Mouse (Mus musculus) CH12.LX (cell line): Measurements from ENCODE around the gene Gins1. TPM values are rescaled to one million over a fixed set of nuclear protein-coding genes. Genes with fewer than 3 reads are reported as not detected.
A peak's percentile ranks its signal among the peaks of the same experiment; 100 is the strongest.

ENCODE experiments used
- DNase-seq: peaks from one replicate; pipeline ENCODE4 v3.0.0-alpha.2; 2013; ENCODE audit errors: extremely low read depth
- H3K27ac ChIP-seq: 2 replicates; pipeline ENCODE4 v1.5.1; 2012; ENCODE audit warnings: low read depth, mild to moderate bottlenecking, control low read depth, moderate library complexity; ENCODE audit not compliant: insufficient read depth
- H3K27me3 ChIP-seq: replicated peaks from 2 replicates; pipeline ENCODE3; 2012; ENCODE audit warnings: inconsistent platforms
- H3K36me3 ChIP-seq, 2 experiments: replicated peaks in 1 of 2; 2 replicates each; pipeline versions ENCODE3 to v1.6.1; 2012; ENCODE audit warnings: inconsistent platforms in 1 of 2, low read length in 1 of 2, mild to moderate bottlenecking in 1 of 2, mixed read lengths in 1 of 2, moderate library complexity in 1 of 2; ENCODE audit not compliant: control insufficient read depth in 1 of 2, insufficient read depth in 1 of 2
- H3K4me1 ChIP-seq, 2 experiments: 2 replicates each; pipeline ENCODE4 v1.6.1; 2012; ENCODE audit warnings: inconsistent platforms in 1 of 2, moderate library complexity in 1 of 2; ENCODE audit not compliant: insufficient read depth in 2 of 2, control insufficient read depth in 1 of 2
- H3K4me2 ChIP-seq: 2 replicates; pipeline ENCODE4 v1.6.1; 2012; ENCODE audit warnings: low read depth, mild to moderate bottlenecking, control low read depth; ENCODE audit not compliant: poor library complexity, insufficient read depth, severe bottlenecking
- H3K4me3 ChIP-seq, 3 experiments: fragments of 150-350 bp in 1 of 3; sonication (generic) in 1 of 3; replicated peaks in 1 of 3; 2 replicates each; pipeline versions ENCODE3 to v1.5.1; 2011 to 2012; ENCODE audit warnings: low read depth in 2 of 3, low read length in 2 of 3, mild to moderate bottlenecking in 2 of 3, moderate library complexity in 2 of 3, control low read depth in 1 of 3, improper control_type of control experiment in 1 of 3, inconsistent platforms in 1 of 3, mixed read lengths in 1 of 3; ENCODE audit not compliant: poor library complexity in 1 of 3
- H3K79me2 ChIP-seq: replicated peaks from 2 replicates; pipeline ENCODE4 v1.6.1; 2012; ENCODE audit warnings: mild to moderate bottlenecking, moderate library complexity; ENCODE audit not compliant: control insufficient read depth, poor library complexity, insufficient read depth, severe bottlenecking; ENCODE audit errors: extremely low read depth
- H3K9ac ChIP-seq: 2 replicates; pipeline ENCODE4 v1.6.1; 2012; ENCODE audit warnings: low read depth, mild to moderate bottlenecking, control low read depth, moderate library complexity; ENCODE audit not compliant: insufficient read depth
- H3K9me3 ChIP-seq: replicated peaks from 2 replicates; pipeline ENCODE3; 2012; ENCODE audit warnings: low read length, inconsistent platforms, mixed read lengths
- BHLHE40 ChIP-seq: IDR thresholded peaks from 2 replicates; pipeline ENCODE4 v1.6.1; 2011; ENCODE audit warnings: mild to moderate bottlenecking, low read depth, low read length, improper control_type of control experiment
- CHD1 ChIP-seq: IDR thresholded peaks from 2 replicates; pipeline ENCODE4 v1.6.1; 2012; ENCODE audit warnings: low read depth, low read length, improper control_type of control experiment, inconsistent platforms
- CHD2 ChIP-seq: IDR thresholded peaks from 2 replicates; pipeline ENCODE4 v1.6.1; 2011; ENCODE audit warnings: low read length, improper control_type of control experiment
- ELF1 ChIP-seq: IDR thresholded peaks from 2 replicates; pipeline ENCODE4 v1.6.1; 2014; ENCODE audit warnings: low read depth, mild to moderate bottlenecking, inconsistent platforms, low read length, improper control_type of control experiment
- EP300 ChIP-seq: IDR thresholded peaks from 2 replicates; pipeline ENCODE4 v1.6.1; 2011; ENCODE audit warnings: low read length, improper control_type of control experiment
- GABPA ChIP-seq: IDR thresholded peaks from 2 replicates; pipeline ENCODE4 v1.6.1; 2012; ENCODE audit warnings: low read depth, low read length, improper control_type of control experiment, inconsistent platforms; ENCODE audit not compliant: insufficient replicate concordance
- HCFC1 ChIP-seq: IDR thresholded peaks from 2 replicates; pipeline ENCODE4 v1.6.1; 2012; ENCODE audit warnings: low read depth, mild to moderate bottlenecking, inconsistent platforms, low read length, improper control_type of control experiment
- IRF4 ChIP-seq: IDR thresholded peaks from 2 replicates; pipeline ENCODE4 v1.6.1; 2014; ENCODE audit warnings: low read depth, mild to moderate bottlenecking, inconsistent platforms, low read length, improper control_type of control experiment
- JUN ChIP-seq: IDR thresholded peaks from 2 replicates; pipeline ENCODE4 v1.6.1; 2011; ENCODE audit warnings: low read depth, mild to moderate bottlenecking, low read length, improper control_type of control experiment, moderate library complexity; ENCODE audit not compliant: insufficient read depth
- JUND ChIP-seq: conservative IDR thresholded peaks from 2 replicates; pipeline ENCODE4 v1.6.1; 2011; ENCODE audit warnings: low read depth, low read length, improper control_type of control experiment
- KAT2A ChIP-seq: IDR thresholded peaks from 2 replicates; pipeline ENCODE4 v1.6.1; 2012; ENCODE audit warnings: low read length, improper control_type of control experiment, inconsistent platforms; ENCODE audit not compliant: insufficient replicate concordance
- MAFK ChIP-seq: IDR thresholded peaks from 2 replicates; pipeline ENCODE4 v1.6.1; 2011; ENCODE audit warnings: low read length, improper control_type of control experiment; ENCODE audit not compliant: insufficient replicate concordance
- MAX ChIP-seq: IDR thresholded peaks from 2 replicates; pipeline ENCODE4 v1.6.1; 2011; ENCODE audit warnings: low read length, improper control_type of control experiment
- MAZ ChIP-seq: IDR thresholded peaks from 2 replicates; pipeline ENCODE4 v1.6.1; 2012; ENCODE audit warnings: low read depth, mild to moderate bottlenecking, inconsistent platforms, low read length, improper control_type of control experiment, moderate library complexity
- MXI1 ChIP-seq: IDR thresholded peaks from 2 replicates; pipeline ENCODE4 v1.6.1; 2011; ENCODE audit warnings: mild to moderate bottlenecking, low read depth, low read length, improper control_type of control experiment
- NELFE ChIP-seq: IDR thresholded peaks from 2 replicates; pipeline ENCODE4 v1.6.1; 2011; ENCODE audit warnings: low read depth, low read length, improper control_type of control experiment
- NRF1 ChIP-seq: IDR thresholded peaks from 2 replicates; pipeline ENCODE4 v1.6.1; 2014; ENCODE audit warnings: low read depth, mild to moderate bottlenecking, inconsistent platforms, low read length, improper control_type of control experiment, moderate library complexity
- PAX5 ChIP-seq: IDR thresholded peaks from 2 replicates; pipeline ENCODE4 v1.6.1; 2012; ENCODE audit warnings: low read length, inconsistent platforms, mixed read lengths
- POLR2A ChIP-seq: IDR thresholded peaks from 2 replicates; pipeline ENCODE4 v1.6.1; 2011; ENCODE audit warnings: low read depth, mild to moderate bottlenecking, improper control_type of control experiment, low read length
- POLR2AphosphoS2 ChIP-seq: IDR thresholded peaks from 2 replicates; pipeline ENCODE4 v1.6.1; 2011; ENCODE audit warnings: low read depth, low read length, improper control_type of control experiment
- RAD21 ChIP-seq: IDR thresholded peaks from 2 replicates; pipeline ENCODE4 v1.6.1; 2011; ENCODE audit warnings: low read depth, mild to moderate bottlenecking, low read length, improper control_type of control experiment, moderate library complexity
- RCOR1 ChIP-seq: conservative IDR thresholded peaks from 2 replicates; pipeline ENCODE4 v1.6.1; 2012; ENCODE audit warnings: low read depth, mild to moderate bottlenecking, inconsistent platforms, low read length, improper control_type of control experiment
- TBP ChIP-seq: conservative IDR thresholded peaks from 2 replicates; pipeline ENCODE4 v1.6.1; 2011; ENCODE audit warnings: low read depth, low read length, improper control_type of control experiment
- TCF12 ChIP-seq: IDR thresholded peaks from 2 replicates; pipeline ENCODE4 v1.6.1; 2014; ENCODE audit warnings: low read depth, mild to moderate bottlenecking, inconsistent platforms, low read length, improper control_type of control experiment
- USF1 ChIP-seq: IDR thresholded peaks from 2 replicates; pipeline ENCODE4 v1.6.1; 2014; ENCODE audit warnings: low read depth, mild to moderate bottlenecking, inconsistent platforms, low read length, improper control_type of control experiment
- ZKSCAN1 ChIP-seq: IDR thresholded peaks from 2 replicates; pipeline ENCODE4 v1.6.1; 2012; ENCODE audit warnings: low read depth, inconsistent platforms, low read length, improper control_type of control experiment, borderline replicate concordance
- ZMIZ1 ChIP-seq: IDR thresholded peaks from 2 replicates; pipeline ENCODE4 v1.6.1; 2012; ENCODE audit warnings: low read depth, mild to moderate bottlenecking, inconsistent platforms, low read length, improper control_type of control experiment
- ZNF384 ChIP-seq: IDR thresholded peaks from 2 replicates; pipeline ENCODE4 v1.6.1; 2012; ENCODE audit warnings: low read depth, low read length, improper control_type of control experiment, inconsistent platforms
- dilution Hi-C: fragments of 300-500 bp; cut with MboI; formaldehyde crosslinking; loops from 2 replicates; pipeline ENCODE4 v1.14.3; 2020; ENCODE audit warnings: low sequenced_read_pairs; ENCODE audit not compliant: extremely low pct_unique_long_range_greater_than_20kb, extremely low pct_ligation_motif_present
- in situ Hi-C: fragments of 300-500 bp; cut with MboI; formaldehyde crosslinking; loops from 3 replicates; pipeline ENCODE4 v1.14.3; 2019; ENCODE audit warnings: low sequenced_read_pairs, low pct_ligation_motif_present, low pct_unique_long_range_greater_than_20kb, mixed read lengths
- polyA plus RNA-seq: library from polyadenylated mRNA; unstranded; fragments of >175 nt; gene quantifications from 2 replicates; pipeline ENCODE4 v1.2.1, GENCODE M21; 2012; ENCODE audit warnings: low read depth; ENCODE audit not compliant: insufficient read length
- total RNA-seq, 2 experiments: library from RNA; depleted of rRNA; stranded (reverse); fragments of 300-350 nt in 1 of 2; fragments of >200 nt in 1 of 2; gene quantifications; 2 replicates each; pipeline ENCODE4 v1.2.3; 2012 to 2014

Gins1 gene
- total and polyA plus RNA-seq, 3 experiments = 41.4 to 76.7 (median 65.9) TPM

GRCm38 (mm10) chr2:150858724-150859487 lies 46.3 kb upstream of the Gins1 start:
- H3K9ac ChIP-seq = peak overlapping the region; percentile 37; the same call in 1 of the 2 replicates
- no peak for DNase-seq
- no peak overlapping the region for H3K4me3 ChIP-seq
- no peaks in the 10 kb centered on the region for H3K27me3 ChIP-seq
- H3K4me1 ChIP-seq = peaks cover 18 to 42% of the 10 kb centered on the region in 2 experiments
- no peak overlapping the region for H3K27ac ChIP-seq
- TF ChIP-seq BHLHE40 = no peak
- TF ChIP-seq KAT2A = no peak
- in situ Hi-C loops (no loop called here), dilution Hi-C loops (no loop called here)
- peaks cover 7 to 20% of the 10 kb centered on the region in 2 experiments for H3K36me3 ChIP-seq
- peaks cover 2% of the 10 kb centered on the region; the same call in 1 of the 2 replicates for H3K79me2 ChIP-seq
- peak overlapping the region; percentile 90; the same call in 1 of the 2 replicates for H3K4me2 ChIP-seq
- H3K9me3 ChIP-seq = peaks cover 3% of the 10 kb centered on the region

- peaks cover 3% of the 10 kb centered on the region for H3K9me3 ChIP-seq
- peaks cover 2% of the 10 kb centered on the region; the same call in 1 of the 2 replicates for H3K79me2 ChIP-seq
- dilution Hi-C loops = no loop called here
- peaks cover 7 to 19% of the 10 kb centered on the region in 2 experiments for H3K36me3 ChIP-seq
- H3K27me3 ChIP-seq = no peaks in the 10 kb centered on the region
- H3K27ac ChIP-seq = peak overlapping the region; percentile 85
- H3K4me2 ChIP-seq = peak overlapping the region; percentile 90
- DNase-seq = peak; percentile 79
- H3K9ac ChIP-seq = peak overlapping the region; percentile 37
- H3K4me1 ChIP-seq = peaks cover 18 to 42% of the 10 kb centered on the region in 2 experiments
- in situ Hi-C loops = loop anchor here (5.0 kb wide), 1 partner anchor 47 kb away; the partner anchor contains the start of gene Gins1
- H3K4me3 ChIP-seq = peak overlapping the region; percentile 3 to 24 (median 17)
- no peak for TF ChIP-seq MAZ
- peak; percentile 14; the same call in 1 of the 2 replicates for TF ChIP-seq POLR2A
- TF ChIP-seq NRF1 = no peak
- TF ChIP-seq CHD1 = 0 out of 2 replicates have a peak, but pooled peaks have one; percentile 72
- TF ChIP-seq RCOR1 = 0 out of 2 replicates have a peak, but pooled peaks have one; percentile 56
- peak; percentile 81 for TF ChIP-seq CHD2
- TF ChIP-seq GABPA = no peak
- no peak for TF ChIP-seq PAX5
- TF ChIP-seq RAD21 = no peak; the same call in 1 of the 2 replicates
- peak; percentile 60; the same call in 1 of the 2 replicates for TF ChIP-seq MXI1
- TF ChIP-seq MAX = peak; percentile 80
- no peak for TF ChIP-seq ZNF384
- TF ChIP-seq TCF12 = peak; percentile 42; the same call in 1 of the 2 replicates
- peak; percentile 70 for TF ChIP-seq IRF4
- TF ChIP-seq NELFE = no peak
- TF ChIP-seq KAT2A = no peak
- TF ChIP-seq ELF1 = peak; percentile 72
- no peak for TF ChIP-seq POLR2AphosphoS2
- TF ChIP-seq BHLHE40 = peak; percentile 20; the same call in 1 of the 2 replicates
- TF ChIP-seq TBP = no peak; the same call in 1 of the 2 replicates
- TF ChIP-seq HCFC1 = peak; percentile 34; the same call in 1 of the 2 replicates
- no peak for TF ChIP-seq JUN
- TF ChIP-seq ZMIZ1 = no peak
- TF ChIP-seq JUND = peak; percentile 56; the same call in 1 of the 2 replicates
- peak; percentile 78 for TF ChIP-seq EP300
- no peak for TF ChIP-seq ZKSCAN1
- TF ChIP-seq MAFK = peak; percentile 83; the same call in 1 of the 2 replicates
- no peak for TF ChIP-seq USF1
These were observed 45.3 kb upstream of the Gins1 start for GRCm38 (mm10) chr2:150859709-150860470.
